Mouse (Mus musculus) midbrain, postnatal 0 days (tissue): Measurements from ENCODE around the gene Pkd1l1. TPM values are rescaled to one million over a fixed set of nuclear protein-coding genes. Genes with fewer than 3 reads are reported as not detected.

Source experiments
- ATAC-seq: fragments of 200-750 bp; cut with Nextera tagmentation; 2 replicates; pipeline ENCODE4 v1.8.0; 2017; ENCODE audit warnings: moderate number of reproducible peaks, mild to moderate bottlenecking, moderate TSS enrichment, moderate library complexity; ENCODE audit not compliant: low FRiP score
- DNase-seq: peaks from one replicate; pipeline ENCODE4 v3.0.0-alpha.2; 2015; ENCODE audit warnings: low spot score
- H3K27ac ChIP-seq: fragments of 300-500 bp; sonication (generic); 2 replicates; pipeline ENCODE4 v1.5.1; 2014; ENCODE audit warnings: low read depth, mild to moderate bottlenecking, low read length, mixed read lengths
- H3K27me3 ChIP-seq: fragments of 300-500 bp; sonication (generic); 2 replicates; pipeline ENCODE4 v1.6.1; 2014; ENCODE audit warnings: low read length, control low read depth, mixed read lengths; ENCODE audit not compliant: insufficient read depth
- H3K36me3 ChIP-seq: fragments of 300-500 bp; sonication (generic); 2 replicates; pipeline ENCODE4 v1.6.1; 2014; ENCODE audit warnings: low read length, control low read depth, mixed read lengths; ENCODE audit not compliant: insufficient read depth
- H3K4me1 ChIP-seq: fragments of 300-500 bp; sonication (generic); 2 replicates; pipeline ENCODE4 v1.6.1; 2014; ENCODE audit warnings: mild to moderate bottlenecking, control low read depth, antibody characterized with exemption, low read length, mixed read lengths; ENCODE audit not compliant: insufficient read depth
- H3K4me2 ChIP-seq: fragments of 300-500 bp; sonication (generic); 2 replicates; pipeline ENCODE4 v1.6.1; 2014; ENCODE audit warnings: low read depth, mild to moderate bottlenecking, low read length, mixed read lengths; ENCODE audit not compliant: poor library complexity, severe bottlenecking
- H3K4me3 ChIP-seq: fragments of 300-500 bp; sonication (generic); 2 replicates; pipeline ENCODE4 v1.5.1; 2014; ENCODE audit warnings: low read depth, mild to moderate bottlenecking, low read length, moderate library complexity
- H3K9ac ChIP-seq: fragments of 300-500 bp; sonication (generic); replicated peaks from 2 replicates; pipeline ENCODE4 v1.6.1; 2014; ENCODE audit warnings: mild to moderate bottlenecking, low read length, moderate library complexity, mixed read lengths; ENCODE audit not compliant: poor library complexity, severe bottlenecking
- H3K9me3 ChIP-seq: fragments of 300-500 bp; sonication (generic); 2 replicates; pipeline ENCODE4 v1.6.1; 2016; ENCODE audit warnings: low read length, control low read depth
- CTCF ChIP-seq: IDR thresholded peaks from 2 replicates; pipeline ENCODE4 v1.5.1; 2016; ENCODE audit warnings: antibody characterized with exemption, mild to moderate bottlenecking
- WGBS: fragments of 180-500 bp; shearing (Covaris S2); extraction: QIAGEN DNeasy Blood & Tissue Kit; methylation state at CpG from one replicate; pipeline ENCODE4 v1.1.7; 2014; 5-methylcytosine and 5-hydroxymethylcytosine counted together
- polyA plus RNA-seq: library from polyadenylated mRNA; unstranded; fragments of >200 nt; fragmentation: Nextera tagmentation; extraction: Ambion mirVana; gene quantifications from 2 replicates; pipeline ENCODE4 v1.2.1, GENCODE M21; 2015
- total RNA-seq: library from RNA; depleted of rRNA; stranded (reverse); fragments of >200 nt; gene quantifications from 2 replicates; pipeline ENCODE4 v1.2.3, GENCODE M21; 2014

Pkd1l1 gene
- total and polyA plus RNA-seq, 2 experiments from 2014 or later: 0.22 to 0.57 TPM

GRCm38 (mm10) chr11:9010416-9010815 is 37.4 kb upstream of the Pkd1l1 start:
- ATAC-seq (peak; percentile 55), DNase-seq (peak; percentile 48)
- peak overlapping the region; percentile 73 for H3K9ac ChIP-seq
- peaks cover under 1% of the 10 kb centered on the region; the same call in 1 of the 2 replicates for H3K36me3 ChIP-seq
- no peaks in the 10 kb centered on the region for H3K9me3 ChIP-seq
- no peaks in the 10 kb centered on the region for H3K27me3 ChIP-seq
- WGBS: under 1% methylated on average over 7 of the region's 7 CpGs
- H3K4me3 ChIP-seq: peak overlapping the region; percentile 73
- peaks cover 3% of the 10 kb centered on the region; the same call in 1 of the 2 replicates for H3K4me1 ChIP-seq
- H3K27ac ChIP-seq: peak overlapping the region; percentile 74
- TF ChIP-seq CTCF: no peak; the same call in 1 of the 2 replicates
- H3K4me2 ChIP-seq: peak overlapping the region; percentile 77

GRCm38 (mm10) chr11:9008761-9009160 is 35.7 kb upstream of the Pkd1l1 start:
- DNase-seq: no peak
- H3K4me2 ChIP-seq: no peak overlapping the region
- TF ChIP-seq CTCF: no peak
- no peak overlapping the region for H3K9ac ChIP-seq
- H3K27me3 ChIP-seq: no peaks in the 10 kb centered on the region
- peaks cover 3% of the 10 kb centered on the region; the same call in 1 of the 2 replicates for H3K4me1 ChIP-seq
- peaks cover 9% of the 10 kb centered on the region; the same call in 1 of the 2 replicates for H3K36me3 ChIP-seq
- H3K27ac ChIP-seq: no peak overlapping the region
- no peak overlapping the region for H3K4me3 ChIP-seq
- no peaks in the 10 kb centered on the region for H3K9me3 ChIP-seq
- WGBS: 96% methylated on average over 5 of the region's 5 CpGs
- ATAC-seq: no peak

- Histone ChIP-seq H3K27ac (no peak overlapping the region), H3K4me2 (no peak overlapping the region), H3K4me3 (no peak overlapping the region), H3K9me3 (0 out of 2 replicates have a peak, but pooled peaks cover 4% of the 10 kb centered on the region), H3K36me3 (no peaks in the 10 kb centered on the region), H3K27me3 (peaks cover 5% of the 10 kb centered on the region; the same call in 1 of the 2 replicates), H3K9ac (no peak overlapping the region), H3K4me1 (no peaks in the 10 kb centered on the region; the same call in 1 of the 2 replicates)
- TF ChIP-seq CTCF: peak; percentile 60
- ATAC-seq (no peak), DNase-seq (peak; percentile 25)
- WGBS: 74% methylated on average over 4 of the region's 4 CpGs
These were observed 15.0 kb upstream of the Pkd1l1 start for GRCm38 (mm10) chr11:8988084-8988483.

- Histone ChIP-seq H3K4me1 (no peaks in the 10 kb centered on the region; the same call in 1 of the 2 replicates), H3K27ac (no peak overlapping the region), H3K9ac (no peak overlapping the region), H3K27me3 (peaks cover 5% of the 10 kb centered on the region; the same call in 1 of the 2 replicates), H3K9me3 (no peaks in the 10 kb centered on the region), H3K4me2 (no peak overlapping the region), H3K4me3 (no peak overlapping the region), H3K36me3 (no peaks in the 10 kb centered on the region)
- ATAC-seq: no peak
- no peak for DNase-seq
- no peak for TF ChIP-seq CTCF
These were observed 13.0 kb upstream of the Pkd1l1 start for GRCm38 (mm10) chr11:8986058-8986457.

- Histone ChIP-seq H3K27ac (no peak overlapping the region), H3K4me1 (no peaks in the 10 kb centered on the region; the same call in 1 of the 2 replicates), H3K9me3 (no peaks in the 10 kb centered on the region), H3K27me3 (peaks cover 5% of the 10 kb centered on the region; the same call in 1 of the 2 replicates), H3K36me3 (no peaks in the 10 kb centered on the region), H3K4me3 (no peak overlapping the region), H3K9ac (no peak overlapping the region), H3K4me2 (no peak overlapping the region)
- no peak for ATAC-seq
- peak; percentile 83 for TF ChIP-seq CTCF
- peak; percentile 79 for DNase-seq
- 42% methylated on average over 6 of the region's 6 CpGs for WGBS
These were observed 10.3 kb upstream of the Pkd1l1 start for GRCm38 (mm10) chr11:8983237-8983861.

GRCm38 (mm10) chr11:8978154-8978553 is 5.1 kb upstream of the Pkd1l1 start:
- H3K9ac ChIP-seq: no peak overlapping the region
- TF ChIP-seq CTCF: no peak
- no peak overlapping the region for H3K4me2 ChIP-seq
- H3K9me3 ChIP-seq: no peaks in the 10 kb centered on the region
- WGBS: 88% methylated on average over 4 of the region's 4 CpGs
- DNase-seq (no peak), ATAC-seq (no peak)
- H3K36me3 ChIP-seq: no peaks in the 10 kb centered on the region
- H3K4me1 ChIP-seq: no peaks in the 10 kb centered on the region
- no peak overlapping the region for H3K4me3 ChIP-seq
- no peaks in the 10 kb centered on the region for H3K27me3 ChIP-seq
- no peak overlapping the region for H3K27ac ChIP-seq
